Mouse (Mus musculus) monocyte, adult 2 months (primary cell): ENCODE results near the gene Nfyb.

Experiments used
- DNase-seq, 2 experiments: peaks; one replicate each; pipeline ENCODE4 v3.0.0; 2022; ENCODE audit warnings: low spot score in 2 of 2, low read depth in 1 of 2

Nfyb gene

DNA sequence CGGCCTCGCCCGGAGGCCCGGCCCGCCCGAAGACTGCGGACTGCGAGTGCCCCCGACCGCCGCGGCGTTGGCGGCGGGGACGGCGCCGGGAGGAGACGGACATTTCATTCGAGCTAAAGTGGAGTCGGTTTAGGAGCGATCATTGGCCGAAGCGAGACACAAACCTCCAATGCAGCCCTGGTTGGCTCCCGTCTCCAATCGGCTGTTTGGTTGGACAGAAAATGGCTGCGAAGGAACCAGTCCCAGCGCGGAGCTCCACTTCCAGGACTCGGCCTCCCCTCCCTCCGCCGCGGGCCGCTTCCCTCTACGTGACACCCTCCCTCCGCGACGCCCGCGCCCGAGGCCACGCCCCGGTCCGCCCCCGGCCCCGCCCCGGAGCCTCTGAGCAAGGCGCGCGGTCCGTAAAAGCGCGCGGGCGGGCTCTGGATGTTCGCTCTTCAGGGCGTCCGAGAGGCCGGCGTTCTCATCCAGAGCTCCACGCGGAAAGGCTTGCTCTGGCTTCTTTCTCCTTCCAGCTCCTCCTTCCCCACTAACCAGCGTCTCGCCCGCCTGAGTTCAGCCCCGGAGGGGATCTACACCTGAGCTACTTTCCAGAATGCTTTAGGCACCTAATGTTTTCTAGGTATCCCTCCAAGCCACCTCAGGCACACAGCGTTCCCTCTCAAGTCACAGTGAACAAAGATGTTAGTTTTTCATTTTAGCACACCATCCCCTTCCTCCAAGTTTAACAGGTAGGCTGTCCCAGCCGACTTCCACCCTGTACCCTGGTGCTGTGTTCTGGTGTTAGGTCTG is at the start of gene Nfyb:
Nfyb (minus strand) TSS at position 305 of the 792 bp plus-strand sequence.
- peak; percentile 89 to 93 for DNase-seq

DNA sequence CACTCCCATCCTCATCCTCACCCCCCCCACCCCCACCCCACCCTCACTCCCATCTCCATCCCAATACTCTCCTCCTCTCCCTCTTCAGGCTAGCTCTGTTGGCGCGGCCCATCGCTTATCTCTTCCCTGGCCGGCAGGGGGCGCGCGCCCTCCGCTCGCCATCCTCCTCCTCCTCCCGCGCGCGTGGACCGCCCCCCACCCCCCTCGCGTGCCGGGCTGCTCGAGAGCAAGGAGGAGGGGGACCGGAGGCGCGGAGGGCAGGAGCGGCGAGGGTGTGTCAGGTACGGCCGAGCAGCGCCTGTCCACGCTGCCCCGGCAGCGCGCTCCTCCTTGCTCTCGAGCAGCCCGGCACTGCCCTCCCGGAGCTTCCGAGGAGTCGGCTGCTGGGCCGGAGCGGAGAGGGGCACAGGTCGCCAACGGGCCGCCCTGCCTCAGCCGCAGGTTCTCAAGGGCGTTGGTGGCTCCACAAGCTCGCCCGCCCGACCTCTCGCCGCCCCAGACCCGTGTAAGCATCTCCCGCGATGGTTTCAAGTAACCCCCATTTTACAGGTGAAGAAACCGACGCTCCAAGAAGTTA is 48.0 kb upstream of the Nfyb start:
- peak in 1 of 2 experiments; percentile 23 for DNase-seq

DNA sequence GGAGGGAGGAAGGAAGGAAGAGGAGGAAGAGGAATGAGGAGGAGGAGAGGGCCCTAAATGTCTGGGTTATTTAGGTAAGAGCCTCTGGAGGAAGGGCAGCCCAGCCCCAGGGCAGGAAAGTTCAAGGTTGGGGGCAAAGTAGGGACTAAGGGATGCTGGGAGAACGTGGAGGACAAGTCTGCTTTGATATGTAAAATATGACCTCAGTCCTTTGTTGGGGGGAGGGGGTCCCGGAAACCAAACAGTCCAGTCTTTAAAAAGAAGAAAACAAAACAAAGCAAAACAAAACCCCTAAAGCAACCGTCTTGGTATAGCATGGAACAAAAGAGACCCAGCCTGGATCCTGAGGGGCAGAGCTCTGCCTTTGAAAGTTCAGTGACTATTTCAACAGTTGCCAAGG is 45.4 kb upstream of the Nfyb start:
- DNase-seq = no peak

DNA sequence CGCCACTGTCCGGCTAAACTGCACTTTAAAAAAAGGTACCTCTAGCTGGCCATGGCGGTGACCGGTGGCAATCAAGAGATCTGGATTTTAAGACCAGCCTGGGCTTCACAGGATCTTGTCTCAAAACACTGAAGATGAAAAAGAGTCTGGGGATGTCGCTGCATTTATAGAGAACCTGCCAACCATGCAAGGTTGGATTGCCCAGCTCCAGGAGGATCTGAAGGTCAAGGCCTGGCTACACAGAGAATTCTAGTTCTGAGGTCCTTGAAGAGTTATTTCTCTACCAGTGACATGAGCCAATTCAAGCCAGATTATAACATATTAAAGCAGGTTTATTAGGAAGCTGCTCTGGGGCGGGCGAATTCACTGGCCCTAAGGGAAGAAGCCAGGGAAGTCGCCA is 44.9 kb upstream of the Nfyb start:
- no peak for DNase-seq

DNA sequence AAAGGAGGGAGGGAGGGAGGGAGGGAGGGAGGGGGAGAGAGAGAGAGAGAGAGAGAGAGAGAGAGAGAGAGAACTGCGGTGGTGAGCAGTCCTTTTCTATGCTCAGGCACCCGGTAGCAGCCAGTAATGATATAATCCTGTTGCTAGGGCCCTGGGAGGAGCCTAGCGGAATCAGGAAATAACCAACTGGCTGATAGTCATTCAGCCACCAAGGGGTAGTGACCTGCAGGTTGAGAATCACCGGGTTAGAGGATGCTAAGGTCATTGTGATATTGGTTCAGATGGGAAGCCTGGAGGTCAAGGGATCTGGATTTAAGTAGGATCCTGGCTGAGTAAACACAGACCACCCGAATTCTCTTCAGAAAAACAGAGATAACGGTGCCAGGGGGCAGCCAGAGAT is 44.2 kb upstream of the Nfyb start:
- no peak for DNase-seq

DNA sequence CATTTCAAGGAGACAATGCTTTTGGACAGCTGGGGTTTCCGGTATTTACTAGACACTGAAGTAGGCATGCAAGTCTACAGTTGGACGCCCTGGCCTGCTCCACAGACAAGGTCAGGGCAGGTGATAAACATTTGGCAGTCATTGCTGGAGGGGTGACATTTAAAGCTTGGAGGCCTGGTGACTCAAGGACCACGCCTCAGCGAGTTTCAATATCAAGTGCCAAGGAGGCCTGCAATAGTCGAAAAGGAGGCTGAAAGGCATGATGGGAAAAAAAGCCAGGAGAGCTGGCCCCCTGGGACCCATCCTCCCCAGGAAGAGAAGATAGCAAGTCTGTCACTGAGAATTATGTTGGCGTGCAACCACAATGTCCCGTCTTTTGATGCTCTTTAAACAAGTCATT is 43.3 kb upstream of the Nfyb start:
- no peak for DNase-seq

DNA sequence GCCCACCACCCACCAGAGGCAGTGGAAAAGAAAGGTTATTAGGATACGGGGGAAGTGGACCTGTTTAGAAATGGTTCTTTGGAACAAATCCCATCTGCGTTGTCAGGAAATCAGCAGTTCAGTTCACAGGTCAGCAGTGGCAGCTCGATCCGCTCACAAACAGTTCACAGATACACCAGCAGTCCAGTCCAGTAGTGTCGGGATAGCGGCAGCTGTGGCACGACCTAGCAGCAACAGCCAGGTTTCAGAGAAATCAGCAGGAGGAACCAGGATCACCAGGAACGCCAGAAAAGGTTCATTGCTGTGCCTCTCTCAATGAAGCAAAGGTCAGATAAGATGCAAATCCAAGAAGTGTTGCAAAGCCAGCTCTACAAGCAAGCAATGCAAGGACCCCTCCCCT is 42.5 kb upstream of the Nfyb start:
- DNase-seq = no peak

DNA sequence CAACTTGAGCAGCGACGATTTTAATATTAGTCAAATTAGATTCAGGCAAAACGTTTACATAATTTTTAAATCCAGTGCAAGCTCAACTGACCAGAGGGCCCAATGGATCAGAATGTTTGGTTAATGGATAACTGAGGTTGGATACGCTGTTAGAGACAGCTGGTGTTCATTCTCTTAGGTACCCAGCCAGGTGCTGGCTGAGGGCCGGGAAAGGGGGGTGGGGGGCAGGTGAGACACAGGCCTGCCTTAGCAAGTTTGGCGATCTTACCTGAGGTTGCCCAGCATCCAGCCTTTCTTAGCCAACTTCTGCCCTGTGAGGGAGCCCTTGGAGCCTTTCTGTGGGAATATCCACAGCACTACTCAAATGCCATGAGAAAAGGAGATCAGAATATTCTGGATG is 41.2 kb upstream of the Nfyb start:
- DNase-seq = no peak

DNA sequence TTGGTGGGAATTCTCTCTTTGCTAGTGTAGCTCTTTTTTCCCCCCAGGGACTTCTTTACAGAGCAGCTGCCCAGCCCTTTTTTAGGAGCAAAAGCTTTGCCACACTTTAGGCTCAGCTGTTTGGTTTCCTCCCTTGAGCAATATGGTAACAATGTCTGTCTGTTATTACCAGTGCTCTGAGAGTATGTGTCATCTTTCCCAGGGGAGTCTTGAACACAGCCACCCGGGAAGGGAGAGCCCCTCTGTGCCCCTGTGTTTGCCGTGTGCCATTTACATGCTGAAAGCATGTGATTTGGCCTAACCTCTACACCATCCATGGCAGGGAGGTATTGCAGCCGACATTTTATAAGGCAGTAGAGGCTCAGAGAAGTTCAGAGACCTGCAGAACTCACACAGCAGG is 40.5 kb upstream of the Nfyb start:
- no peak for DNase-seq

DNA sequence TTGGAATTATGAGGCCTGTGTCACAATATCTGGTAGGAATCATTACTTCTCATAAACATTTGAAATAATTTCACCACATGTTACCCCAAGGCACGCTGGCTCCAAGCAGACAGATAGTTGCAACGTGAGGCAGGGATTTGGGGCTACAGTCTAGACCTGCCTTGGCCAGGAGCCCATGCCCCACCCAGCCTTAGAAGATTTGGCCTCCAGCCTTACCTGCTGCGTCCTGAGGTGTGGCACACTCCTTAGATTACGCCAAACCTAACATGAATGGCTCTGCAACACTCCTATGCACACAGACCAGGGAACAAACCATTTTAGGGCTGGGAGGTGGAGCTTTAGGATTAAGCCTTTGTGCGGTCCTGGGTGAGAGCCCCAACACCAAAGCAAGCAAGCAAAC is 36.1 kb upstream of the Nfyb start:
- no peak for DNase-seq

DNA sequence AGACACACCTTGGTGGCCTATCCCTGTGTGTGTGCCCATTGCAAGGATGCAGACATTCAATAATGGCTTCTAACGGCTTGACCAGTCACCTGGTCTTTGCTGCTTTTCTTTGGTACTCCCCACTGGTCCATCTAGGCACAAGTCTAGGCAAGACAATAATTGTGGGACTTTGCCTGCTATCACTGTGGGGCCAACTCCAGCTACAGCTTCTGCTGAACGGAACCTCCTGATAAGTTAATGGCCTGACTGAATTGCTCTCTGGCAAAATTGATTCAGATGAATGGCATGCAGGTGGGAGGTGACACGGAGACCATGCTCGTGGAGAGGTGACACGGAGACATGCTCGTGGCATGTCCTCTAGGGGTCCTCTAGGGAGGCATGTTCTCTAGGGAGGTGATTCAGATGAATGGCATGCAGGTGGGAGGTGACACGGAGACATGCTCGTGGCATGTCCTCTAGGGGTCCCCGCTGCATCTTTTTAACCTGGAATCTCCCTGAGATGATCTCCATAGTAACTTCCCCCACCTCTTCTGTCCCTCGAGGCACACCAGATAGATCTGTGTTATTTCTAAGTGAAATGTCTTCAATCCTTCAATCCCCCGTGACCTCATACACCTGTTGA is 34.5 kb upstream of the Nfyb start:
- no peak for DNase-seq

DNA sequence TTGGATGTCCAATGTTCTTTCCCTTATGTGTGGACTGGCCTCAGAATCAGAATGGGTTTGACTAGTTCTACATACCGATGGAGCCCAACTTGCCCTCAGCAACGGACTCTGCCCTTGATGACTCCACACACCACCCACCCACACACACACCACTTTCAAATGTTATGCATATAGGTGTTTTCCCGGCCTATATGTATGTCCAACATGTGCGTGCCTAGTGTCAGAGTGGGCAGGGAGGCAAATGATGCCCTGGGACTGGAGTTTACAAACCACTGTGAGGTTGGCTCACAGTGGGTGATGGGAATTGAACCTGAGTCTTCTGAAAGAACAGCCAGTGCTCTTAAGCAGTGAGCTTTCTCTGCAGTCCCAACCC is 33.2 kb upstream of the Nfyb start:
- DNase-seq = no peak

DNA sequence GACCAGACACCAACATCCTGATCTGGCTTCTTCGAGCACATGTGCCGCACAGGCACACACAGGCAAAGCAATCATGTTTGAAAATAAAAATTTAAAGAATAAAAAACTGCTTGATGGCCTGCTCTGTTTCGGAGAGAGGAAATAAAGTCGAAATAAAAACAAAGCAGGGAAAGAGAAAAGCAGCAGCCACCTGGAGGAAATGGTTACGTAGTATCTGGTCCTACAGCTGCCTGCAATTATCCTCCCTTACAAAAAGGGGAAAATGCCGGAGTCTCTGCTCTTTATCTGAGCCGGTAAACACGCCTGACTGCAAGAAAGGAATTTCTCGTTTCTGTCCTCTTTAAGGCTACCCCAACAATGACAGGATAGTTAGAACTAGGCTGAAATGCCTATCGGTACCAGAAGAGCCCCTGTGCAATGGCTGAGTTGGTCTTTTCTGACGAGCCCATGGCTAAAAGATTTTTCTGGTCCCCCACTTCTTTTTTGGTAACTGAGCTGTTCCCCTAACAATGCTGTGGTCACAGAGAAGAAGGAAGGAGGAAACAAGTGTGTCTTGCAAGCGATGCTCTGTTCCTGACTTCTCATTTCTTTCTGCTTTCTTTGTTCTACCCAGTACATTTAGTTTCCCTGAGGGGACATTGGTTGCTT is 32.7 kb upstream of the Nfyb start:
- DNase-seq = no peak

DNA sequence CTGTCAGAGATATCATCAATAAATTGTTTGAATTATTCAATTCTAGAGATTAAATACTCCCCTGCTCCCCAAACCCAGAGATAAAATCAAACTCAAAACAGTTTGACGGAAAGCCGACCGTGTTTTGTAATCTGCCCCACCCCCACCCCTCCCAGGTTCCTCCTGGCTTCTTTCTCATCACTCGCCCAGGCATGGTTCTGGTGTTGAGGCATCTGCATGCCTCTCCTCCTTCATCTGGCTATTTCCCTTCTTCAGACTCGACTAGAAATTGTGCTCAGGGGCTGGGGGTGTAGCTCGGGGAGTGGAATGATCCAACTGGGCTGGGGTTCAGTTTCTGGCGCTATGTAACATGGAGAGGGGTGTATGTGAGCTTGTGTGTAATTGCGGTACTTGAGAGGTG is 31.8 kb upstream of the Nfyb start:
- DNase-seq = no peak

DNA sequence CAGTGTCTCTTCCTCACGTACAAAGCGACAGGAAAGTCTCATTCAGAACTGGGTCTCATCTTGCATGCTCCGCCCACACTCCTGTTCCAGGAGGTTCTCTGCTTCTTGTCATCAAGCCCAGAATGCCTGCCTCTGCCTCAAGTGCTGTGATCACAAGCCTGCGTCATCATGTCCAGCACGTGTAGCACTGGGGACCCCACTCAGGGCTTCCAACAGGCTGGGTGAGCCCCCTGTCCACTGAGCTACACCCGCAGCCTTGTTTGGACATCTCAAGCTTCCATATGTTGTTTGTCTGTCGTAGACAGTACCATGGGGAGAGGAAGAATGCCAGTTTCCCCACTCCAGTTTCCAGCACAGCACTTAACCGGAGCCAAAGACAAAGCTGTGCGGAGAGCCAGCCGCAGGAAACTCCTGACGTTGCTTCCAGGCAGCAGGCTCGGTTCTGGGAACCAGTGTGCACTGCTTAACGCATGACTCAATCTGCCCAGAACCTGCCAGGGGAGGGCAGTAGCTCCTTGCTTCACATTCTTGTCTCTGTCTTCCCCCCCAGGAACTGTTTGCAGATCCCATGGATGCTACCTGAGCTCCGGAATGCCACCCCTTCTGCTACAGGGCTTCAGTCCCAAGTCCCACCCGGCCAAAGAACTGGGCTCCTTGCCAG is 31.3 kb upstream of the Nfyb start:
- DNase-seq = no peak

DNA sequence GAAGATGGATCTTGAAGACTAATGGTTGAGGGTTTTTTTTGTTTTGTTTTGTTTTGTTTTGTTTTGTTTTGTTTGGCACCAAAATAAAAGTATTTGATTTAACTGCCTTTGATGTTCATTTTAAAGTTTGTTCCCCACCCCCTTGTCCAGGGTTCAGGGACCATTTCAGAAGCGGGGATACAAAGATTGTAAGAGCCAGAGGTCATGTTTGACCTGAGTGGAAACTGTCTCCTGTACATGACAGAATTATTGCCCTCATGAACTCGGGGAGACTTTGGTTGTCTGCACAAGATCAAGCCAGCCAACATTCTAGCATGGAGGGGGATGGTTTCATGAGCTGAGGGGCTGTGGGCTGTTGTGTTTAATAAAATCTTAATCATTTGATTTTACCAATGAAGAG is 28.4 kb upstream of the Nfyb start:
- DNase-seq = no peak

DNA sequence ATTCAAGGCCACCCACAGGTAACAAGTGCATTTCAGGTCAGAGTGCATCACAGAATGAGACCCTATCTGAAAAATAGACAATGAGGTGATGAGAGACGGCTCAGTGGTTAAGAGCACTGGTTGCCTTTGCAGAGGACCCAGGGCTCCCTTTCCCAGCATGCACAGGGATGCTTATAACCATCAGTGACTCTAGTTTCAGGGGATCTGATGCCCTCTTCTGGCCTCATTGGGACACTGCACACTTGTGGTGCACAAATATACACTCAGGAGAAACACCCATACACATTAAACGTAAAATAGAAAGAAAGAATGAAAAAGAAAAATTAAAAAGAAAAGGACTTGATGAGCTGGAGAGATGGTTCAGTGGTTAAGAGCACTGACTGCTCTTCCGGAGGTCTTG is 27.8 kb upstream of the Nfyb start:
- DNase-seq = no peak

DNA sequence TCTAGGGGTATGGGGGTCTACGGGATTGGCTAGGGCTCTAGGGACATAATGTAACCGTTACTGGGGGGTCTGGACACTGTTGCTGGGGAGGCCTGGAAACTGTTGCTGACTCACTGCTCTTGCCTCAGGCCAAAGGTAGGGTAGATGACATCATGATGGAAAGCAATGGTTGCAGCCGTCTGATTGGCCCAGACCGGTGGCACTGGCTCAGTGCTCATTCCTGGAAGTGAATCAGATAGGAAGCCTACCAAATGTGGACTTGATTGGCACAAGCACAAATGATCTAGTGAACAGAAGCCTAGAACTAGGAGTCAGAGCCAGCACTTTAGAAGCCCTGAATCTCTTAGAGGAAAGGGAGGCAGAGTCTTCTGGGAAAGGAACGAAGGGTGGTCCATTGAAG is 26.6 kb upstream of the Nfyb start:
- DNase-seq = no peak

DNA sequence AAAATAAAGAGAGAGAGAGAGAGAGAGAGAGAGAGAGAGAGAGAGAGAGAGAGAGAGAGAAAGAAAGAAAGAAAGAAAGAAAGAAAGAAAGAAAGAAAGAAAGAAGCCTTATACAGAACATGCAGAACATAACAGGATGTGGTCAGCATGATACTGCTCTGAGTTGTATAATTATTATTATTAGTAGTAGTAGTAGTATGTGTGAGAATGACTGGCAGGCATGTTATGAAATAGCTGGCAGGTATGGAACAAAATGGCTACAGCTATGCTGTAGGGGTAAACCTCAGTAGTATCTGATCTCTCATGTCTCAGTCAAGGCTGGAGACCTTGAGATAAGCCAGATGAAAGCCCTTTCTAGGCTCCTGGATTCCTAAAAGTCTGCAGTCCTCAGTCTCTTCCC is 25.2 kb upstream of the Nfyb start:
- no peak for DNase-seq

DNA sequence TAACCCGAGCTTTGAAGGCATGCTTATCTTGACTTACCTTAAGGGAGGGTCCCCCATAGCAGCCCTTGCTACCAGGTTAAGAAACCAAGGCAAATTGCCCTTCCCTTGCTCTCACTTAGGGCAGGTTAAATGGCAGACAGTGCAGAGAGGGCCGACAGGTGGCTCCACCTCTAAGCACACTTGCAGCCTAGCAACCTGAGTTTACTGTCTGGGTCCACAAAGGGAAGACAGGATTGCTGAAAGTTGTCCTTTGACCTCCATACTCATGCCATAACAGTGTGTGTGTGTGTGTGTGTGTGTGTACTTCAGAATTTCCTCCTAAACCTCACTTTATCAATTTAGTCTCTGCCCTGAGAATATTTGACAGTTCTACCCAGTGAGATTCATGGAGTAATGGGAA is 18.5 kb upstream of the Nfyb start:
- DNase-seq = no peak

DNA sequence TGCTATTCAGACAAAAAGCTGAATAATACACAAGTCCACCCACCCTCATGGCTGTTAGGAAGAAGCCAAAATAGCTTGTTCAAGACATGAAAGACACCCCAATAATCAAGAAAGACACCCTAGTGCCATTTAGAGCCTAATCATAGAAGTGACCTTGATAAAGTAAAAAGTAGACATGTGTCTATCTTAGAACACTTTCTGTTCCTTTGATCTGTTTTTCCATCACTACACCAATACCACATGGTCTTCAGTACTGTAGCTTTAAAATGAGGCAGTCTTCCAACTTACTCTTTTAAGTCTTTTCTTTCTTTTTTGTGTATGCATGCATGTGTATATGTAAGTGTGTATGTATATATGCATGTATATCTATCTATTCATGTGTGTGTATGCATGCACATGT is 16.9 kb upstream of the Nfyb start:
- no peak for DNase-seq

DNA sequence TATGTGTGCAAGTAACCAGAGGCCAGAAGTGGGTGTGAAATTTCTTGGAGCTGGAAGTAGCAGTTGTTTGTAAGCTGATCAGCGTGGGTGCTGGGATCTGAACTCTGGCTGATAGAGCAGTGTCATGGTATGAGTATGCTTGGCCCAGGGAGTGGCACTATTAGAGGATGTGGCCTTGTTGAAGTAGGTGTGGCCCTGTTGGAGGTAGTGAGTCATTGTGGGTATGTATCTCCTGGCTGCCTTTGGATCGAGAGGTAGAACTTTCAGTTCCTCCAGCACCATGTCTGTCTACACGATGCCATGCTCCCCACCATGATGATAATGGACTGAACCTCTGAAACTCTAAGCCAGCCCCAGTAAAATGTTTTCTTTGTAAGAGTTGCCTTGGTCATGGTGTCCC is 16.4 kb upstream of the Nfyb start:
- peak; percentile 26 to 57 for DNase-seq
